Mouse (Mus musculus): ENCODE results near the gene Iqsec1.

- TF ChIP-seq CTCF (conservative IDR thresholded peaks at IDR 0.05; ENCODE audit: low read length) (no peak), POU5F1 (IDR thresholded peaks at IDR 0.05; ENCODE audit: borderline replicate concordance, low read length) (no peak), NANOG (IDR thresholded peaks at IDR 0.05; ENCODE audit: borderline replicate concordance, low read length) (no peak)
Measured at GRCm38 (mm10) chr6:90889356-90890285, 98.9 kb downstream of the Iqsec1 start.
